Mouse (Mus musculus) ES-Bruce4 (cell line): ENCODE data around the gene Olfr934.

ENCODE experiments used
- CTCF ChIP-seq: IDR thresholded peaks from one replicate; pipeline ENCODE4 v1.8.1; 2011; ENCODE audit warnings: low read depth, low read length
- POLR2A ChIP-seq: IDR thresholded peaks from one replicate; pipeline ENCODE4 v1.8.1; 2011; ENCODE audit warnings: low read length; ENCODE audit not compliant: insufficient read depth

DNA sequence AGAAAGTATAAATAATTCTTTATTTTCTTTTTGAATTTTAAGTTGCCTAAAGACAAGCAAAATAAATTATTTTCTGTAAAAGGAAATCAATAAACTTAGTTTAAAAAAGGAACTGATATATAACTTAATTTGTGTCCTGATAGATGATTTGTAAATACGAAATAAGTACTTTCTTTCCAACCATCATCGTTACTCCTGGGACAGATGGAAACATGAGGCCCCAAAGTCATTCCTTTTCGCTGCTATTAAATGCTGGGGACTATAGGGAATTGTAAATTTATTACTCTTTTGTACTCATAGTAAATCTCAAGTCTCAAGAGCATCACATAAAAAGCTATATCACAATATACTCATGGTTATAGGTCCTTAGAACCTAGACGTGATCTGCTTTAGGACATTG, 16.1 kb downstream of the Olfr934 start, which contains the start of gene Olfr933:
- TF ChIP-seq POLR2A: no peak
- no peak for TF ChIP-seq CTCF
